Mouse (Mus musculus) limb, embryonic 10.5 days (tissue): ENCODE measurements around the gene Myh8. TPM values are rescaled to one million over a fixed set of nuclear protein-coding genes. Genes with fewer than 3 reads are reported as not detected.

Experiments used
- DNase-seq: peaks from one replicate; pipeline ENCODE4 v3.0.0-alpha.2; 2017; ENCODE audit warnings: low spot score
- H3K27ac ChIP-seq: fragments of 300-500 bp; sonication (generic); 2 replicates; pipeline ENCODE4 v1.5.1; 2016; ENCODE audit warnings: mild to moderate bottlenecking
- H3K27me3 ChIP-seq: fragments of 300-500 bp; sonication (generic); 2 replicates; pipeline ENCODE4 v1.6.1; 2016; ENCODE audit warnings: low read depth, mild to moderate bottlenecking; ENCODE audit not compliant: poor library complexity, severe bottlenecking
- H3K36me3 ChIP-seq: fragments of 300-500 bp; sonication (generic); 2 replicates; pipeline ENCODE4 v1.6.1; 2016; ENCODE audit warnings: mild to moderate bottlenecking, moderate library complexity
- H3K4me1 ChIP-seq: fragments of 300-500 bp; sonication (generic); 2 replicates; pipeline ENCODE4 v1.6.1; 2016
- H3K4me3 ChIP-seq: fragments of 300-500 bp; sonication (generic); 2 replicates; pipeline ENCODE4 v1.5.1; 2016; ENCODE audit warnings: mild to moderate bottlenecking, moderate library complexity
- H3K9me3 ChIP-seq: fragments of 300-500 bp; sonication (generic); replicated peaks from 2 replicates; pipeline ENCODE4 v1.6.1; 2016; ENCODE audit warnings: mild to moderate bottlenecking
- WGBS: fragments of 180-500 bp; shearing (Covaris S2); methylation state at CpG from one replicate; pipeline ENCODE4 v1.1.7; 2016; 5-methylcytosine and 5-hydroxymethylcytosine counted together
- polyA plus RNA-seq: library from polyadenylated mRNA; unstranded; fragments of >200 nt; fragmentation: Nextera tagmentation; extraction: Ambion mirVana; gene quantifications from 2 replicates; pipeline ENCODE4 v1.2.1, GENCODE M21; 2016

Myh8 gene
- polyA plus RNA-seq, 1 experiment from 2014 or later: 0.11 TPM

- no peak within 1 kb of the TSS for H3K4me3 ChIP-seq
- 89% methylated on average over 7 of the region's 7 CpGs for WGBS
- H3K4me1 ChIP-seq: no peaks in the 10 kb centered on the region
- H3K36me3 ChIP-seq: no peaks in the 10 kb centered on the region
- no peaks in the 10 kb centered on the region for H3K9me3 ChIP-seq
- no peak within 1 kb of the TSS for H3K27ac ChIP-seq
- no peak for DNase-seq
- no peaks in the 10 kb centered on the region for H3K27me3 ChIP-seq
Observed at GRCm38 (mm10) chr11:67321358-67321757, 44.4 kb downstream of the Myh8 start, which contains the start of gene Myh13. Gene Myh13, plus strand, starts transcription at chr11:67321658.

GRCm38 (mm10) chr11:67326536-67326935 lies 49.6 kb downstream of the Myh8 start:
- 65% methylated on average over 2 of the region's 2 CpGs for WGBS
- no peaks in the 10 kb centered on the region for H3K36me3 ChIP-seq

GRCm38 (mm10) chr11:67344556-67344955 lies 67.6 kb downstream of the Myh8 start:
- Histone ChIP-seq H3K27ac (no peak overlapping the region), H3K4me3 (no peak overlapping the region)
- 69% methylated on average over 3 of the region's 3 CpGs for WGBS

More at GRCm38 (mm10) chr11:67326536-67326935, 49.6 kb downstream of the Myh8 start:
- Histone ChIP-seq H3K9me3 (no peaks in the 10 kb centered on the region), H3K27ac (no peak overlapping the region), H3K4me1 (no peaks in the 10 kb centered on the region), H3K4me3 (no peak overlapping the region), H3K27me3 (no peaks in the 10 kb centered on the region)
- no peak for DNase-seq

GRCm38 (mm10) chr11:67345186-67345855 lies 68.4 kb downstream of the Myh8 start:
- Histone ChIP-seq H3K27ac (no peak overlapping the region), H3K9me3 (no peaks in the 10 kb centered on the region), H3K4me1 (no peaks in the 10 kb centered on the region), H3K27me3 (no peaks in the 10 kb centered on the region), H3K36me3 (no peaks in the 10 kb centered on the region), H3K4me3 (no peak overlapping the region)
- 67% methylated on average over 2 of the region's 2 CpGs for WGBS
- no peak for DNase-seq

More at GRCm38 (mm10) chr11:67344556-67344955, 67.6 kb downstream of the Myh8 start:
- H3K4me1 ChIP-seq: no peaks in the 10 kb centered on the region
- H3K36me3 ChIP-seq: no peaks in the 10 kb centered on the region
- H3K27me3 ChIP-seq: no peaks in the 10 kb centered on the region
- DNase-seq: no peak
- H3K9me3 ChIP-seq: no peaks in the 10 kb centered on the region

- Histone ChIP-seq H3K4me1 (no peaks in the 10 kb centered on the region), H3K9me3 (no peaks in the 10 kb centered on the region), H3K27ac (no peak overlapping the region), H3K27me3 (no peaks in the 10 kb centered on the region), H3K4me3 (no peak overlapping the region), H3K36me3 (no peaks in the 10 kb centered on the region)
- DNase-seq: no peak
Observed at GRCm38 (mm10) chr11:67345856-67346236, 68.9 kb downstream of the Myh8 start.

- peak; percentile 81 for DNase-seq
- Histone ChIP-seq H3K4me3 (no peak overlapping the region), H3K9me3 (no peaks in the 10 kb centered on the region), H3K36me3 (no peaks in the 10 kb centered on the region), H3K27ac (no peak overlapping the region), H3K27me3 (no peaks in the 10 kb centered on the region), H3K4me1 (no peaks in the 10 kb centered on the region)
- WGBS: 50% methylated on average over 14 of the region's 14 CpGs
Observed at GRCm38 (mm10) chr11:67350153-67350768, 73.3 kb downstream of the Myh8 start.

- H3K27ac ChIP-seq: no peak overlapping the region
Observed at GRCm38 (mm10) chr11:67353011-67353410, 76.1 kb downstream of the Myh8 start.

GRCm38 (mm10) chr11:67358031-67358430 lies 81.1 kb downstream of the Myh8 start:
- DNase-seq: no peak
- Histone ChIP-seq H3K36me3 (no peaks in the 10 kb centered on the region), H3K27ac (no peak overlapping the region), H3K4me3 (no peak overlapping the region), H3K4me1 (no peaks in the 10 kb centered on the region), H3K27me3 (no peaks in the 10 kb centered on the region), H3K9me3 (no peaks in the 10 kb centered on the region)
- 88% methylated on average over 10 of the region's 10 CpGs for WGBS

More at GRCm38 (mm10) chr11:67353011-67353410, 76.1 kb downstream of the Myh8 start:
- H3K9me3 ChIP-seq: no peaks in the 10 kb centered on the region
- H3K4me1 ChIP-seq: no peaks in the 10 kb centered on the region
- no peaks in the 10 kb centered on the region for H3K36me3 ChIP-seq
- WGBS: 63% methylated on average over 4 of the region's 4 CpGs
- no peak for DNase-seq
- no peaks in the 10 kb centered on the region for H3K27me3 ChIP-seq
- H3K4me3 ChIP-seq: no peak overlapping the region

Other genes with a start within 250 kb of the Myh8 start
- 31.3 and 34.0 TPM in 2 replicates for gene Adprm, start 224.5 kb upstream of the Myh8 start, polyA plus RNA-seq
- 22.8 and 24.7 TPM in 2 replicates for gene Sco1, start 224.5 kb upstream of the Myh8 start, polyA plus RNA-seq
- gene Myh3, start 198.8 kb upstream of the Myh8 start, polyA plus RNA-seq: 0.24 and 0.78 TPM in 2 replicates
- gene Myh2, start 106.1 kb upstream of the Myh8 start, polyA plus RNA-seq: not detected in 2 replicates
- 0.05 TPM in 1 of 2 replicates, not detected in the other for gene Myh1, start 77.1 kb upstream of the Myh8 start, polyA plus RNA-seq
- not detected in 2 replicates for gene Myh4, start 39.1 kb upstream of the Myh8 start, polyA plus RNA-seq
- not detected in 2 replicates for gene Myh13, start 44.5 kb downstream of the Myh8 start, polyA plus RNA-seq
- gene Gas7, start 178.3 kb downstream of the Myh8 start, polyA plus RNA-seq: 1.8 and 2.7 TPM in 2 replicates